ENCODE assay signal across 10 mouse cellular contexts in genomic region chr12:11306753-11307645, GRCm38 (mm10).
"Had no signal": no experiment of that assay in that cellular context is flagged by ENCODE, and none has a peak within 500 bp of the region (broad histone marks: within the 10 kb centered on the region; RNA-seq: fewer than 3 reads in every experiment).

No protein-coding gene starts in this region.

- ATAC-seq: intestine, embryonic 16.5 days; midbrain, embryonic 15.5 days had no signal

- H3K27me3 ChIP-seq: limb, embryonic 15.5 days; midbrain, embryonic 15.5 days; neural tube, embryonic 12.5 days; stomach, embryonic 15.5 days had no signal

- H3K4me3 ChIP-seq: limb, embryonic 15.5 days; midbrain, embryonic 15.5 days; neural tube, embryonic 12.5 days; stomach, embryonic 15.5 days had no signal

- DNase-seq: layer of hippocampus, postnatal 36 days; lung, adult 18-20 months; right cerebral cortex, postnatal 14 days; thymus, postnatal 36 days had no signal

- H3K4me2 ChIP-seq: limb, embryonic 15.5 days; midbrain, embryonic 15.5 days; neural tube, embryonic 12.5 days; stomach, embryonic 15.5 days had no signal

- H3K4me1 ChIP-seq: limb, embryonic 15.5 days; midbrain, embryonic 15.5 days; neural tube, embryonic 12.5 days; stomach, embryonic 15.5 days had no signal

- H3K9me3 ChIP-seq: limb, embryonic 15.5 days; midbrain, embryonic 15.5 days; neural tube, embryonic 12.5 days; stomach, embryonic 15.5 days had no signal

- H3K27ac ChIP-seq: limb, embryonic 15.5 days; liver, embryonic 14.5 days; midbrain, embryonic 15.5 days; neural tube, embryonic 12.5 days; stomach, embryonic 15.5 days had no signal

- H3K9ac ChIP-seq: limb, embryonic 15.5 days; liver, embryonic 14.5 days; midbrain, embryonic 15.5 days; neural tube, embryonic 12.5 days; stomach, embryonic 15.5 days had no signal
